Mouse (Mus musculus): Measurements from ENCODE around the gene Auts2. TPM values are rescaled to one million over a fixed set of nuclear protein-coding genes. Genes with fewer than 3 reads are reported as not detected.

Auts2 gene
- polyA plus RNA-seq, 1 experiment from 2014 or later = 53.4 TPM

GRCm38 (mm10) chr5:131886636-131887035 lies 656.5 kb downstream of the Auts2 start:
- Histone ChIP-seq H3K36me3 (ENCODE audit: control insufficient read depth, insufficient read depth, low read length) (no peaks in the 10 kb centered on the region), H3K27me3 (ENCODE audit: control insufficient read depth, insufficient read depth, low read length) (no peaks in the 10 kb centered on the region), H3K9ac (ENCODE audit: low read length) (no peak overlapping the region), H3K27ac (replicated peaks; ENCODE audit: low read depth, low read length) (no peak overlapping the region), H3K4me1 (ENCODE audit: control insufficient read depth, insufficient read depth, low read length) (no peaks in the 10 kb centered on the region), H3K4me2 (ENCODE audit: low read depth, severe bottlenecking) (no peak overlapping the region), H3K4me3 (ENCODE audit: low read depth, low read length) (no peak overlapping the region), H3K9me3 (ENCODE audit: control insufficient read depth, low read length) (no peaks in the 10 kb centered on the region)
- DNase-seq (ENCODE audit: low spot score) (no peak), ATAC-seq (ENCODE audit: insufficient number of reproducible peaks, low FRiP score, low TSS enrichment, low read depth) (no peak)
- 96% methylated on average over 3 of the region's 3 CpGs for whole genome bisulfite sequencing

GRCm38 (mm10) chr5:131876569-131876968 lies 666.6 kb downstream of the Auts2 start:
- H3K4me2 ChIP-seq (ENCODE audit: low read depth, severe bottlenecking) = no peak overlapping the region
- H3K36me3 ChIP-seq (ENCODE audit: control insufficient read depth, insufficient read depth, low read length) = no peaks in the 10 kb centered on the region
- H3K9me3 ChIP-seq (ENCODE audit: control insufficient read depth, low read length) = no peaks in the 10 kb centered on the region
- no peaks in the 10 kb centered on the region for H3K4me1 ChIP-seq (ENCODE audit: control insufficient read depth, insufficient read depth, low read length)
- DNase-seq (ENCODE audit: low spot score) (no peak), ATAC-seq (ENCODE audit: insufficient number of reproducible peaks, low FRiP score, low TSS enrichment, low read depth) (no peak)
- H3K27ac ChIP-seq (replicated peaks; ENCODE audit: low read depth, low read length) = no peak overlapping the region
- H3K27me3 ChIP-seq (ENCODE audit: control insufficient read depth, insufficient read depth, low read length) = no peaks in the 10 kb centered on the region
- H3K9ac ChIP-seq (ENCODE audit: low read length) = no peak overlapping the region
- H3K4me3 ChIP-seq (ENCODE audit: low read depth, low read length) = no peak overlapping the region

GRCm38 (mm10) chr5:131875976-131876375 lies 667.2 kb downstream of the Auts2 start:
- no peaks in the 10 kb centered on the region for H3K4me1 ChIP-seq (ENCODE audit: control insufficient read depth, insufficient read depth, low read length)
- no peak overlapping the region for H3K4me3 ChIP-seq (ENCODE audit: low read depth, low read length)
- 78% methylated on average over 4 of the region's 4 CpGs for WGBS
- H3K27ac ChIP-seq (replicated peaks; ENCODE audit: low read depth, low read length) = no peak overlapping the region
- ATAC-seq (ENCODE audit: insufficient number of reproducible peaks, low FRiP score, low TSS enrichment, low read depth) (no peak), DNase-seq (ENCODE audit: low spot score) (no peak)
- no peak overlapping the region for H3K4me2 ChIP-seq (ENCODE audit: low read depth, severe bottlenecking)
- no peak overlapping the region for H3K9ac ChIP-seq (ENCODE audit: low read length)
- H3K9me3 ChIP-seq (ENCODE audit: control insufficient read depth, low read length) = no peaks in the 10 kb centered on the region
- no peaks in the 10 kb centered on the region for H3K36me3 ChIP-seq (ENCODE audit: control insufficient read depth, insufficient read depth, low read length)
- no peaks in the 10 kb centered on the region for H3K27me3 ChIP-seq (ENCODE audit: control insufficient read depth, insufficient read depth, low read length)

- H3K9me3 ChIP-seq (ENCODE audit: control insufficient read depth, low read length) = no peaks in the 10 kb centered on the region
- no peak overlapping the region for H3K4me2 ChIP-seq (ENCODE audit: low read depth, severe bottlenecking)
- H3K36me3 ChIP-seq (ENCODE audit: control insufficient read depth, insufficient read depth, low read length) = no peaks in the 10 kb centered on the region
- no peaks in the 10 kb centered on the region for H3K4me1 ChIP-seq (ENCODE audit: control insufficient read depth, insufficient read depth, low read length)
- no peaks in the 10 kb centered on the region for H3K27me3 ChIP-seq (ENCODE audit: control insufficient read depth, insufficient read depth, low read length)
- H3K27ac ChIP-seq (replicated peaks; ENCODE audit: low read depth, low read length) = no peak overlapping the region
- H3K4me3 ChIP-seq (ENCODE audit: low read depth, low read length) = no peak overlapping the region
- no peak overlapping the region for H3K9ac ChIP-seq (ENCODE audit: low read length)
- DNase-seq (ENCODE audit: low spot score) (no peak), ATAC-seq (ENCODE audit: insufficient number of reproducible peaks, low FRiP score, low TSS enrichment, low read depth) (no peak)
- WGBS = 84% methylated on average over 4 of the region's 4 CpGs
Measured at GRCm38 (mm10) chr5:131873116-131873515, 670.0 kb downstream of the Auts2 start.

GRCm38 (mm10) chr5:131869711-131870499 lies 673.2 kb downstream of the Auts2 start:
- 90% methylated on average over 11 of the region's 11 CpGs for WGBS
- DNase-seq (ENCODE audit: low spot score) (no peak), ATAC-seq (ENCODE audit: insufficient number of reproducible peaks, low FRiP score, low TSS enrichment, low read depth) (no peak)
- Histone ChIP-seq H3K36me3 (ENCODE audit: control insufficient read depth, insufficient read depth, low read length) (no peaks in the 10 kb centered on the region), H3K27me3 (ENCODE audit: control insufficient read depth, insufficient read depth, low read length) (no peaks in the 10 kb centered on the region), H3K4me2 (ENCODE audit: low read depth, severe bottlenecking) (no peak overlapping the region), H3K4me3 (ENCODE audit: low read depth, low read length) (no peak overlapping the region), H3K27ac (replicated peaks; ENCODE audit: low read depth, low read length) (no peak overlapping the region), H3K4me1 (ENCODE audit: control insufficient read depth, insufficient read depth, low read length) (no peaks in the 10 kb centered on the region), H3K9me3 (ENCODE audit: control insufficient read depth, low read length) (no peaks in the 10 kb centered on the region), H3K9ac (ENCODE audit: low read length) (no peak overlapping the region)

- no peaks in the 10 kb centered on the region for H3K27me3 ChIP-seq (ENCODE audit: control insufficient read depth, insufficient read depth, low read length)
- 26% methylated on average over 5 of the region's 5 CpGs for WGBS
- no peaks in the 10 kb centered on the region for H3K36me3 ChIP-seq (ENCODE audit: control insufficient read depth, insufficient read depth, low read length)
- no peak overlapping the region for H3K27ac ChIP-seq (replicated peaks; ENCODE audit: low read depth, low read length)
- H3K4me3 ChIP-seq (ENCODE audit: low read depth, low read length) = no peak overlapping the region
- DNase-seq (ENCODE audit: low spot score) = no peak
- H3K9ac ChIP-seq (ENCODE audit: low read length) = no peak overlapping the region
- H3K9me3 ChIP-seq (ENCODE audit: control insufficient read depth, low read length) = no peaks in the 10 kb centered on the region
- no peak for ATAC-seq (ENCODE audit: insufficient number of reproducible peaks, low FRiP score, low TSS enrichment, low read depth)
- no peaks in the 10 kb centered on the region for H3K4me1 ChIP-seq (ENCODE audit: control insufficient read depth, insufficient read depth, low read length)
- H3K4me2 ChIP-seq (ENCODE audit: low read depth, severe bottlenecking) = no peak overlapping the region
Measured at GRCm38 (mm10) chr5:131865200-131865599, 677.9 kb downstream of the Auts2 start.

- ATAC-seq (ENCODE audit: insufficient number of reproducible peaks, low FRiP score, low TSS enrichment, low read depth) (no peak), DNase-seq (ENCODE audit: low spot score) (no peak)
- Histone ChIP-seq H3K27me3 (ENCODE audit: control insufficient read depth, insufficient read depth, low read length) (no peaks in the 10 kb centered on the region), H3K4me1 (ENCODE audit: control insufficient read depth, insufficient read depth, low read length) (peaks cover 9% of the 10 kb centered on the region), H3K27ac (replicated peaks; ENCODE audit: low read depth, low read length) (no peak overlapping the region), H3K4me2 (ENCODE audit: low read depth, severe bottlenecking) (no peak overlapping the region), H3K4me3 (ENCODE audit: low read depth, low read length) (no peak overlapping the region), H3K9me3 (ENCODE audit: control insufficient read depth, low read length) (no peaks in the 10 kb centered on the region), H3K36me3 (ENCODE audit: control insufficient read depth, insufficient read depth, low read length) (no peaks in the 10 kb centered on the region), H3K9ac (ENCODE audit: low read length) (no peak overlapping the region)
- WGBS = 89% methylated on average over 5 of the region's 5 CpGs
Measured at GRCm38 (mm10) chr5:131857976-131858375, 685.2 kb downstream of the Auts2 start.

- no peaks in the 10 kb centered on the region for H3K9me3 ChIP-seq (ENCODE audit: control insufficient read depth, low read length)
- ATAC-seq (ENCODE audit: insufficient number of reproducible peaks, low FRiP score, low TSS enrichment, low read depth) (peak; percentile 80), DNase-seq (ENCODE audit: low spot score) (peak; percentile 83)
- no peak overlapping the region for H3K4me3 ChIP-seq (ENCODE audit: low read depth, low read length)
- H3K36me3 ChIP-seq (ENCODE audit: control insufficient read depth, insufficient read depth, low read length) = no peaks in the 10 kb centered on the region
- no peak overlapping the region for H3K9ac ChIP-seq (ENCODE audit: low read length)
- WGBS = 3% methylated on average over 8 of the region's 8 CpGs
- peaks cover 29% of the 10 kb centered on the region for H3K4me1 ChIP-seq (ENCODE audit: control insufficient read depth, insufficient read depth, low read length)
- H3K27me3 ChIP-seq (ENCODE audit: control insufficient read depth, insufficient read depth, low read length) = no peaks in the 10 kb centered on the region
- no peak overlapping the region for H3K27ac ChIP-seq (replicated peaks; ENCODE audit: low read depth, low read length)
- peak overlapping the region; percentile 23; the same call in 1 of the 2 replicates for H3K4me2 ChIP-seq (ENCODE audit: low read depth, severe bottlenecking)
Measured at GRCm38 (mm10) chr5:131855358-131855757, 687.8 kb downstream of the Auts2 start.

All from limb, embryonic 11.5 days (tissue).